Mouse (Mus musculus): ENCODE measurements around the gene Ndufs7. TPM values are rescaled to one million over a fixed set of nuclear protein-coding genes. Genes with fewer than 3 reads are reported as not detected.
"Not testable (repeated sequence)": the region's sequence is repeated elsewhere in the genome, so short reads cannot be mapped to it uniquely, and the experiment has no call there.

Ndufs7 gene
- total RNA-seq (2014; fragmentation: Nextera tagmentation) (109 and 191 TPM in 2 replicates), total RNA-seq (2017) (97.9 and 124 TPM in 2 replicates)

DNA sequence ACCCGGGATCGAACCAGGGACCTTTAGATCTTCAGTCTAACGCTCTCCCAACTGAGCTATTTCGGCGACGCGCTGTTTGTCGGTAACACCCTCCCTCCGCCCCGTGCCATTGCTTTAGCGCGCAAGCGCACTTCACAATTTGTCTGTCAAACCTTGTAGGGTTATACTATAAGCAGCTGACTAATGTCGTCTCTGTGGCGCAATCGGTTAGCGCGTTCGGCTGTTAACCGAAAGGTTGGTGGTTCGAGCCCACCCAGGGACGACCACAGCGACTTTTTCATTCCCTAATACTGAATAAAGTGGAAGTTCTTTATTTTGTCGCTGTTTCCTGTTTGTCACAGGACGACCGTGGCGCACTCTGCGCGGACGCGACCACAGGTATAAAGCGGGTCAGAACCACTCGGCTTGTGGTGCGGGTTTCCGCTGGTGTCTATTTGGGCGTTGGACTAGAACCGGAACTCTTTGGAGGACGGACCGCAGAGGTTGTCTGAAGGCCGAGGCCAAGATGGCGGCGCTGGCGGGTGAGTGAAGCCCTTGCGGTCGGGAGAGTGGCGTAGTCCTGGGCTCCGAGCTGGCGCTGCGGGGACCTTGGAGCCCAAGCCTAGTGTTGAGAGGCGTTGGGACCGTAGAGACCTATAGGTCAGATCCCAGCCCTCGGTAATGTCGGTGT is at the start of gene Ndufs7:
TSS of gene Ndufs7 (plus strand) at position 151 of the 670 bp plus-strand sequence.
- ATAC-seq (replicated peaks; ENCODE audit: poor library complexity, severe bottlenecking) = peak; percentile 75

DNA sequence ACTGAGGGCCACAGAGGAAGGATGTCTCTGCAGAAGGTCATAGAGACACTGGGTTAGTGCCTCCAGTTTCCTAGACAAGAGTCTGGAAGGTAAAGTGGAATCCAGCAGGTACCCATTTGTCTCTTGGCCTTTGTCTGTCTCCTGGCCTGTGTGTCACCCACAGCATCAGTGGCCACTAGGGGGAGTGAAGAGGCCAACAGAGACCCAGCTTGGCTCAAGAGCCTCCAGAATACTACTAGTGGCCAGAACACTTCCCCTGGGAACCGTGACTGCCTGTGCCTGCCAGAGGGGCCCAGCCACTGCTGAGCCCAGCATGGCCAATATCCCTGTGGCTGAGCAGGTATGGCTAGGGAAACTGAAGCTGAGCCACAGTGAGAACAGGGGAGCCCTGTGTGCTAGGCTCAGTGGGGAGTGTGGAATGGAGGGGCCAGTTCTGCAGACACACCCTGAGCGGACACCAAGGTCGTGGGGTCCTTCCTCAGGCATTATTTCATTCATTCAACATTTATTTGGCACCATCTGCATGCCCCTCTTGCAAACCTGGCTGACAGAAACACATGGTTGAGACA is 49.4 kb upstream of the Ndufs7 start:
- peak; percentile 98 for ATAC-seq (replicated peaks; ENCODE audit: poor library complexity, severe bottlenecking)

DNA sequence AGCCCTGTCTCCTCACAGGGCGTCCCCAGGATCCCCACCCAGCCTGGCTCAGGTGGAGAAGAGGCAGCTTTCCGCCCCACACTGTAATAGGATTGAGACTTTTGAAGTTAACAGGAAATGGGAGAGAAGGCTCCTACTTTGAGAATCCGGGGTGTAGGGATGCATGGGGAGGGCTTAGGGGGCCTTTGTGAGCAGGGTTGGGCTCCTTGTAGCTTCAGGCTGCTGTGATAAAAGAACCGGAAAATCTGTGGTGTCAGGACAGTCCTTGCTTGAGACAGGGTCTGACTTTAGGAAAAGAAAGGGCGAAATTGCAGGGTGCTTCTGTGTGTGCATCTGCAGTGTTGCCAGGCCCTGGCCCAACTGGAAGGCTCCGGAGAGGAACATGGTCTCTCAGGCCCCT is 48.4 kb upstream of the Ndufs7 start:
- ATAC-seq (replicated peaks; ENCODE audit: poor library complexity, severe bottlenecking) = no peak

DNA sequence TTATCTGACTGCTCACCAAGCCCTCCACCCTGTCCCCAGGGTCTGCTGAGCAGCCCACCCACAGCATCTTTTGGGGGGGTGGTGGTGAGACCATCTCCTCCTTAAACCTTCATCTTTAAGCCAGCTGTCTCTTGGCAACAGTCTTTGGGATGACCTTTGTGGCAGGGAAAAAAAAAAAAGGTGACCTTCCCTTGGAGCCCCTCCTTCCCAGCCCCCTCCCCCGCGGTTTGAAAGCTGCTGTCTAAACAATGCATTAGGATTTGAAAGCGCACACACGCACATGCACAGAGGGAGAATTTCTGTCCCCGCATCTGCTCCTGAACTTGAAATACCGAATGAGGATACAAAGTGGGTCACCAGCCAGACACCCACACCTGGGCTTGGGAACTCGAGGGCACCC is 44.9 kb upstream of the Ndufs7 start:
- ATAC-seq (replicated peaks; ENCODE audit: poor library complexity, severe bottlenecking) = no peak

DNA sequence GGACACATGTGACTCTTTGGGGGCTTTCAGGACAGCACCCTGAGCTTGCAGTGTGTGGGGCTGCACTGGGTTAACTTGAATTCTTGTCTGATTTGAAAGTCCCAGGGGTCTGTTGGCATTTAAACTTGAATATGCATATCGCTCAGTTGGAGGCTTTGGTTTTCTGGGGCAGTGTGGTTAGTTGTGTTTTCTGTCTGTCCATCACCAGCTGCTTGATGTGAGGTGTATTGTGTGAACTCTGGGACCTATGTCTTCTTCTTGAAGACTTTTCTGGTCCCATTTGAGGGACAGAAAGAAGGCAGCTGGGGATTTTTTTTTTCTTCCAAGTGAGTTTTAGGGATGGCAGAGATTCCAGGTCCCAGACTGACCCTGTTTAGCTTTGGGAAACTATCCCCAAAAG is 41.7 kb upstream of the Ndufs7 start:
- no peak for ATAC-seq (replicated peaks; ENCODE audit: poor library complexity, severe bottlenecking)

DNA sequence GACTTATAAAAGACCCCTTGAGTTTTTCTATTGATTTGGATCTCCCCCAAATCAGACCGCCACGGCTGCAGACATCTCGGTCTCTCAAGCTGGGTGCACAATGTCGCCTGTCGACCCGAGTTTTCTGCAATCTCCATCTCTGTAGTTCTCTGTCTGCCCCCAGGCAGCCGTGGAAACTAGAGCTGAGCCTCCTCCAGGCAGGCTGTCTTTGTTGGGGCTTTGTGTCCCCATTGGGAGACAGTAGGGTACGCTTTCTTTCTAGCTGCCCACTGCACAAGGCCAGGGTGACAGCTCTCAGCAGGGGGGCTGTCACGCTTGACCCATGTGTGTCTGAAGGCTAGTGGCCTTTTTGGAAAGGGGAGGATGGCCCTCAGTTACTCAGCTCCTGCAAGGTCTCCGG is 41.2 kb upstream of the Ndufs7 start:
- no peak for ATAC-seq (replicated peaks; ENCODE audit: poor library complexity, severe bottlenecking)

DNA sequence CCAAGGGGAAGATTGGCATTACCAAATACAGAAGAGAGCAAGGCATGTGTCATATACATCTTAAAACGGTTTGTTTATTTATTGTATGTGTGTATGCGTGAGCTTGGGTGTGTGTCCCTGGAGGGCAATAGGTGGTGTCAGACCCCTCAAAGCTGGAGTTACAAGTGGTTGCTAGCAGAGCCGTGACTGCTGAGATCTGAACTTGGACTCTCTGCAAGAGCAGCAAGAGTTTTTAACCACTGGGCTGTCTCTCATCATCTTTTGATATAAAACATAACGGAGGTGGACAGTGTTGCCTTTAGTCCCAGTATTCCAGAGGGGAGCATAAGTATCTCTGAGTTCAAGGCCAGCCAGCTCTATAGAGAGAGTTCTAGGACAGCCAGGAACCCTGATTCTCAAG is 40.7 kb upstream of the Ndufs7 start:
- ATAC-seq (replicated peaks; ENCODE audit: poor library complexity, severe bottlenecking) = no peak

DNA sequence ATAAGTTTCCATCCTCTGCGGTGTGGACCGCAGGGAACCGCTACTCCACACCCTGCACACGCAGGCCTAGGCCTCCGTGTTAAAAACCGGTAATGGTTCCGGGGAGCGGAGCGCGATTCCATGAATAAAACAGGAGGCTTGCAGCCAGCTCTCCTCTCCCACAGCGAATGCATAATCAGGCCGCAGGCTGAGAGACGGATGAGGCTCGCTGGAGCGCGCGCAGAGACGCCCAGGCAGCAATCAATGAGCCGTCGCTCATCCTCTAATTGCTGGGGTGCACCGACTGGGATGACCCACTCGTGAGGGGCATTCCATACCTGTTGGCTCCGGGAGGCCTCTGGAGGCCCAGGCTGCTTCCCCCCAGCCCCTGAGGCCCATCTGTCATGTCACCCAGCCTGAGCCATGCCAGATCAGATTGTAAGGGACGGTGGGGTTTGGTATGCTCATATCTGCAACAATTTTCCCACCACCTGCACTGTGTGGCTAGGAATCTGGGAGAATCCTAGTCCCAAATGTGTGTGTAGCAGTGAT is 40.0 kb upstream of the Ndufs7 start:
- ATAC-seq (replicated peaks; ENCODE audit: poor library complexity, severe bottlenecking) = no peak

DNA sequence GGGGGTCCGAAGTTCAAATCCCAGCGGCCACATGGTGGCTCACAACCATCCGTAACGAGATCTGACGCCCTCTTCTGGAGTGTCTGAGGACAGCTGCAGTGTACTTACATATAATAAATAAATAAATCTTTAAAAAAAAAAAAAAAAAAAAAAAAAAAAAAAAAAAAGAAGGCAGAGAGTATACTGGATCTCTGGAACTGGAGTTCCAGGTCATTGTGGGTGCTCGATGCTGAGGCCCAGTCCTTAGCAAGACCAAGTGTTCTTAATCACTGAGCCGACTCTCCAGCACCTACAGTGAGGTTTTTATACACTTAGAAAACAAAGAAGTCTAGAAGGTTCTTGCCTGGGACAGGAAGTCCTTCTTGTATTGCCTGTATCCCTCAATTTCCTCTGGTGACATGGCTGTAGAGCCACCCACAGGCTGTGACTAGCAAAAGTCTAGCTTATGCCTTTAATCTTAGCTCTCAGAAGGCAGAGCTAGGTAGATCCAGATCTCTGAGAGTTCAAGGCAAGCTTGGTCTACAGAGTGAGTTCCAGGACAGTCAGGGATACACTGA is 37.3 kb upstream of the Ndufs7 start:
- ATAC-seq (replicated peaks; ENCODE audit: poor library complexity, severe bottlenecking) = not testable (repeated sequence)

DNA sequence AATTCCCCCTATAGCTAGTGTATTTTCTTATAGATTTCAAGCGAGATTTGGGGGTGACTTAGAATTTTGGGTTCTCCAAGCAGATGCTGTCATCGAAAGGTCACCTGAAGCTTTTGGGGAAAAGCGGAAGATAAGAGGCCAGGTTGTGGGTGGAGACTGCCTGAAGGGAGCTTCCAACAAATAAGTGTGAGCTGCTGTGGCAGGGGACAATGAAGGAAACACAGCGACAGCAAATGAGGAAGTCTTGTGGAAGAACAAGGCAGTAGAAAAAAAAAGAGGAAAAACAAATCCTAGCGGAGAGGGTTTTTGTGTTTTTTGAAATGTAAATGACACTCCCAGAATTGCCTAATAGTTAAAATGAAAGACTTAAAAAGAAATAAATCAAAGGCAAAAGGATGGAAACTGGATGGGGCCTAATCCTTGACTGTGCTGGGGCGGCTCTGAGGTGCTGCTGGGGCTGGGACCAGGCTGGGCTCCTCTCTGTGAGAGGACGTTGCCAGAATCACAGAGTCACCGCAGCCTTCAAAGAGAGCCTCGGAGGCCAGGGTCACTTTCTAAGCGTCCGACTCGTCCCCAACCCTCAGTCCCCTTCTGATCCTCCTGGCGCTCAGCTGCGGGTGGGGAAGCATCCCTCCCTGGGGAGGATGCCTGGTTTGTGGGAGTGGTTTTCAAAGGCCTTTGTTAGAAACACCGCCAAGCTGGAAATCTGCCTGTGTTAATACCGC is 33.7 kb upstream of the Ndufs7 start:
- peak; percentile 59 for ATAC-seq (replicated peaks; ENCODE audit: poor library complexity, severe bottlenecking)

DNA sequence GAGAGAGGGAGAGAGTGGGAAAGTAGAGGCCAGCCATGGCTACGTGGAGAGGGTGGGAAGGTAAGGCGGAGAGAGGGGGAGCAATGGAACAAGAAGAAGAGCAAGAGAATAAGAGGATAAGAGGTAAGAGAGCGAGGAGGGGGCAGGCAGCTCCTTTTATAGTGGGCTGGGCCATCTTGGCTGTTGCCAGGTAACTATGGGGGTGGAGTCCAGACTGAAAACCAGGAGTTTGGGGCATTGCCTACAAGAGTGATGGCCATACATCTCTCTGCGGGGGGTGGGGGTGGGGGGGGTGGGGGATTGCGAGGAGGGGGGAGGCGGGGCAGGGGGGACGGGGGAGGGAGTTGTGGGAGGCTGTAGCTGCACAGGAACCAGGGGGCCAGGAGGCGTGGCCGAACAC is 28.2 kb upstream of the Ndufs7 start:
- ATAC-seq (replicated peaks; ENCODE audit: poor library complexity, severe bottlenecking) = no peak

DNA sequence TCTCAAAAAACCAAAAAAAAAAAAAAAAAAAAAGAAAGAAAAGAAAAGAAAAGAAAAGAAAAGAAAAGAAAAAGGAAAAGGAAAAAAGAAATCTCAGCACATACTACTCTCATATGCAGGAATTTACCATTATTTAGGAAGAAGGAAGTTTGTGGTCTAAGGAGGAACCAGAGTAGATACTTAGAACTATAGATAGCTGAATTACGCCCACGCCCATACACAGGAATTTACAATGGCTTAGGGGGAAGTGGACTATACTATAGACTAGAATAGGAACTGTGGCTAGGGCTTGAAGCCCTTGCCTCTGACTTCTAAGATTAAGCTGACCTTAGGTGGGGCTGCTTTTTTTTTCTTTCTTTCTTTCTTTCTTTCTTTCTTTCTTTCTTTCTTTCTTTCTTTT is 25.8 kb upstream of the Ndufs7 start:
- ATAC-seq (replicated peaks; ENCODE audit: poor library complexity, severe bottlenecking) = not testable (repeated sequence)

DNA sequence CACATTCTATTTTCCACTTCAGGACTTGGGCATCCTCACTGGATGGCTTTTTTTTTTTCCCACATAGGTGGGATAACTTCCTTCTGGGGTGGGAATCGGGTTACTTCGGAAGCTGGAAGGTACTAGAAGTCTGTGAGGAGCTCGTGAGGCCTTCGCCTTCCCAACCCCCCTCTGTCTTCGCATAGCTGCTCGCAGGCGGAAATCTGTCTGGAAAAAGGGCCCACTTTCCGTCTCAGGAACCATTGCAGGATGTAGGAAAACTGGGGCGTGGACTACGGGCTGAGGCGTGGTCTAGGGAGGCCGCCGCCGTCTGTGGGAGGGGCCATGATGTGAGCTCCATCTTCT is 22.9 kb upstream of the Ndufs7 start:
- no peak for ATAC-seq (replicated peaks; ENCODE audit: poor library complexity, severe bottlenecking)

DNA sequence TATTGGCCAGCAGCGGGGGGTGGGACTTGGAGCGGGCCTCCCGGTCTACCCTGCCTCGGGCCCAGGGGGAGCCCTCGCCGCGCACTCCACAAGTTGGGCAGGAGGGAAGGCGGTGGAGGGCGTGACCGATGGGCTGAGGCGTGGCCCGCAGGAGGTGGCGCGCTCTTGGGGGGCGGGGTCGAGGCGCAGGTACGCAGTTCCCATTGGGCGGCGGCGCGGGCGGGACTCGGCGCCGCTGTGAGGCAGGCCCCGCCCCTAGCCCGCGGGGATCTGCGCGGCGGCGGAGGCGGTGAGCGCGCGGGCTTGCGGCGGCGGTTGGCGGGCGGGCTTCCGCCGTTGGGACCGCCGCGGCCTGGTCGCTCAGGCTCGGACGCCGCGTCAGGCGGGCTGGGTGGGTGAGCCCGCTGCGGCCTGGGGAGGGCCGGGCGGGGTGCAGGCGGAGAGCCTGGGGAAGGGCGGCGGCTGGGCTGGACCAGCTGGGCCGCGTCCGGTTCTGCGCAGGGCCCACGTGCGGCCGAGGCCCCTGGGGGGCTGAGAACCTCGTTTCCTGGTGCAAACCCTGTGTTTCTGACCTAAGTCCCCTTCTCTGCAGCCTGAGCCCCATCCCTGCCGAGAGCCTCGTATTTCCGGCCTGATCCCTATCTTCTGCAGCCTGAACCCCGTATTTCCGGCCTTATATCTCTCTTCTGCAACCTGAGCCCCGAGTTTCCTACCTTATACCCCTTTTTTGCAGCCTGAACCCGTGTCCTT is 22.3 kb upstream of the Ndufs7 start, which contains the start of gene Mum1:
TSS of gene Mum1 (plus strand) at position 19 of the 750 bp plus-strand sequence.
- peak; percentile 99 for ATAC-seq (replicated peaks; ENCODE audit: poor library complexity, severe bottlenecking)

DNA sequence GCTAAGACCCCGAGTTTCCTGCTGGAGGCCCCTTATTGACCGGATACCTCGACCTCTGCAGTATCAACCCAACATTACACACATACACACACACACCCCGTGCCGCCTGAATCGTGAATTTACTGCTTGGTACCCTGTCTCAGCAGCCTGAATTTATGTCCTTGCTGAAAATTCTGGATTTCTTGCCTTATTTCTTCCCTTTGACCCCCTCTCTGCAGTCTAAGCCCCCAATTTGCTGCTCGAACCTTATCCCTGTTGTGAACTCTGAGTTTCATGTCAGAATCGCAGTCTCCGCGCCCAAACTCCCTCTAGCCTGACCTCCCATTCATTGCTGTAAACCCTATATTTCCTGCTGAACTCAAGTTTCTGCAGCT is 21.8 kb upstream of the Ndufs7 start:
- 0 out of 2 replicates have a peak, but pooled peaks have one; percentile 2 for ATAC-seq (replicated peaks; ENCODE audit: poor library complexity, severe bottlenecking)

DNA sequence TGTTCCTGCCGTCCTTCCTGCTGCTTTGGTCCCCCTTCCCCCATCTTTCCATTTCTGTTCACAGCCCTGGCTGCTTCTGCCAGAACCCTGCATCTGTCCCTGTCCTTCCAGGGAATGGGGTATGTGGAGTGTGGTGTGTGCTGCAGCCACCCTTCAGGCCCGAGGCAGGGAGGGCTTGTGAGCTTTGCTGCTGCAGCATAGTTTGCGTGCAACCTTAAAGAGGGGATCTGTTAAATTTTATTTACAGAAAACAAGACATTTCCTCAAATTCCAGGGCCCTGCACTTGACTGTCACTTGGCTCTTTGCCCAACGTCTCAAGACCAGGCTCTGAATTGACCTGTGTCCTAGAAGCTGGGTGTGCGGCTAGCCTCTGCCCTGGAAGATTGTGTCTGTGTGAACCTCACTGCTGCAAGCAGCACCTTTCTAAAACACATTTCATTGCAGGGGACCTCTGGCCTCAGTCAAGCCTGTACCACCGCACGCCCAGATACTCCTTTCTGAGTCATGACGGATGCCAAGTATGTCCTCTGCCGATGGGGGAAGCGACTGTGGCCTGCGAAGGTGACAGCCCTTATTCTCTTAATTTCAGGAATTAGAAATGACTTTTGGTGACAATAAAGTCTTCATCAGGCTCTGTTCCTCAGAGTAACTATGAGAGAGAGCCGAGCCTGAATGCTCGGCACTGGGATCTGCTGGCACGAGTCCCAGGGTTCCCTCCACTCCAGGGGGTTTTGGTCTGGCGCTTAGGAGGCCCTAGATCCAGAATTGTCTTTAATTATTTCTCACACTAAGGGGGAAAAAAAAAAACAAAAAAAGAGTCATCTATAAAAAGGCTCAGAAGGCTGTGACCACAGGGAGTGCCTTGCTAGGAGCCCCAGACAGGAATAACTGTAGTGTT is 20.8 kb upstream of the Ndufs7 start:
- ATAC-seq (replicated peaks; ENCODE audit: poor library complexity, severe bottlenecking) = no peak

DNA sequence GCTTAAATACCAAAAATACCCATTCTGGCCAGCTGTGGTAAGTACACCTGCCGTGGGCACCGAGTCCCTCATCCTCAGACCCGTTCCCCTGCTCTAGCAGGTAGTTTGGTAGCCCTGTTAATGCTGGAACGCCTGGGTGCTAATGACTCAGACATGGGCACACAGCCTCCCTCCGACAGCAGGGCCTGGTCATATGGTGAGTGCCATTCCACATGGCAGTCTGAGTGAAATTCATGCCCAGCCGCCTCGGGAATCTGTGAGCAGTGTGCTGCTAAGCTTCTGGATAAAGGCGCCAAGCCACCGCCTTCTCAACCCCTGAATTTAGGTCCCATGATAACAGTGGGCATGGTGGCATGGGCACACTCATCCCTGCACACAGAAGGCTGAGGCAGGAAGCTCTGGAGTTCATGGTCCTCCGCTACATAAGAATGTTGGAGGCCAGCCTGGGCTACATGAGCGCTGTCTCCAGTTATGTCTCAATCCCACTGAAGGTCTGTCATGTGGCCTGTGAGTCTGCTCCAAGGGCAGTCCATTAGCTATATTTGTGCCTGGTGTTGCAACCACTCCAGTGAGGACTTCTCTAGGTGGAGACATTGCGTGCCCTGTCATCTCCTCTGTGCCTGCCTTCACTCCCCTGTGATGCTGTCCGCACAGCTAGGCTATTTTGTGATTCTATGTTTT is 12.6 kb upstream of the Ndufs7 start:
- ATAC-seq (replicated peaks; ENCODE audit: poor library complexity, severe bottlenecking) = no peak

DNA sequence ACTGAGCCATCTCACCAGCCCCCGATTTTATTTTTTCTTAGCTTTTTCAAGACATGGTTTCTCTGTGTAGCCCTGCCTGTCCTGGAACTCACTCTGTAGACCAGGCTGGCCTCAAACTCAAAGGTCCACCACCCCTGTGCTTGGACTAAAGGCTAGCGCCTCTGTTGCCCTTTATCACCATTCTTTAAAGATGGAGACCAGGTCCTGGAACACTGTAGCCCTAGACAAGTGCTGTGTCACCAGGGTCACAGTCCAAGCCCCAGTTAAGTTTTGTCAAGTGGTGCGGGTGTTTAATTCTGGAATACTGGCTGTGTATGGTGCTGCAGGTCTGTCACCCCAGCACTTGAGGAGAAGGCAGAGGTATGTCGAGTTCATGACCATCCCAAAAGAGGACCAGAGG is 11.9 kb upstream of the Ndufs7 start:
- no peak for ATAC-seq (replicated peaks; ENCODE audit: poor library complexity, severe bottlenecking)

DNA sequence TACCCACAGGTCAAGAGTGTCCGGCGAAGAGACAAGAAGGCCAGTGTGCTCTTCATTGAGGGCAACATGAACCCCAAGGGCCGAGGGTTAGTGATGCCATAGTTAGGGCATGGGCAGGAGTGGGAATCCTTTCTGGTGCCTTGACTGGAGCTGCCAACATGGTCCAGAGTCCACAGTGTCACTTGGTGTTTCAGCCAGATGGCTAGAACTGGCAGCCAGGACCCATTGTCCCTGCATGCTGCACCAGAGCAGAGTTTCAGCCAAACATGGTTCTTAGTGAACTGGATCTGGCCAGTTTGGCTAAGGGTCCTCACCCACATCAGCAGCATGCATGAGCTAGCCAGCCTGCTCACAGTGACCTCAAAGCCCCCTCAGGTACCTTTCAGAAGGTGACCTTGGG is 10.6 kb upstream of the Ndufs7 start:
- ATAC-seq (replicated peaks; ENCODE audit: poor library complexity, severe bottlenecking) = no peak

Data from granulocyte monocyte progenitor cell, adult 5-6 weeks (primary cell).